Mouse (Mus musculus): ENCODE measurements around the gene Rpl7l1. TPM values are rescaled to one million over a fixed set of nuclear protein-coding genes. Genes with fewer than 3 reads are reported as not detected.
"Not testable (repeated sequence)": the region's sequence is repeated elsewhere in the genome, so short reads cannot be mapped to it uniquely, and the experiment has no call there.

Rpl7l1 gene
- total RNA-seq (2021) = 10 to 100 TPM; 59.8 to 61.8 TPM
- long read RNA-seq, experiment 1, transcript Rpl7l1-201 (7 exons, 2,606 nt) = major isoform, 25 of 58 reads
- long read RNA-seq, experiment 1, partial matches to known transcripts = 13 of 58 reads
- long read RNA-seq, experiment 1, other reads (novel, unspliced or antisense) = 20 of 58 reads
- long read RNA-seq, experiment 2, transcript Rpl7l1-201 (7 exons, 2,606 nt) = major isoform, 13 of 33 reads
- long read RNA-seq, experiment 2, partial matches to known transcripts = 8 of 33 reads
- long read RNA-seq, experiment 2, other reads (novel, unspliced or antisense) = 12 of 33 reads

DNA sequence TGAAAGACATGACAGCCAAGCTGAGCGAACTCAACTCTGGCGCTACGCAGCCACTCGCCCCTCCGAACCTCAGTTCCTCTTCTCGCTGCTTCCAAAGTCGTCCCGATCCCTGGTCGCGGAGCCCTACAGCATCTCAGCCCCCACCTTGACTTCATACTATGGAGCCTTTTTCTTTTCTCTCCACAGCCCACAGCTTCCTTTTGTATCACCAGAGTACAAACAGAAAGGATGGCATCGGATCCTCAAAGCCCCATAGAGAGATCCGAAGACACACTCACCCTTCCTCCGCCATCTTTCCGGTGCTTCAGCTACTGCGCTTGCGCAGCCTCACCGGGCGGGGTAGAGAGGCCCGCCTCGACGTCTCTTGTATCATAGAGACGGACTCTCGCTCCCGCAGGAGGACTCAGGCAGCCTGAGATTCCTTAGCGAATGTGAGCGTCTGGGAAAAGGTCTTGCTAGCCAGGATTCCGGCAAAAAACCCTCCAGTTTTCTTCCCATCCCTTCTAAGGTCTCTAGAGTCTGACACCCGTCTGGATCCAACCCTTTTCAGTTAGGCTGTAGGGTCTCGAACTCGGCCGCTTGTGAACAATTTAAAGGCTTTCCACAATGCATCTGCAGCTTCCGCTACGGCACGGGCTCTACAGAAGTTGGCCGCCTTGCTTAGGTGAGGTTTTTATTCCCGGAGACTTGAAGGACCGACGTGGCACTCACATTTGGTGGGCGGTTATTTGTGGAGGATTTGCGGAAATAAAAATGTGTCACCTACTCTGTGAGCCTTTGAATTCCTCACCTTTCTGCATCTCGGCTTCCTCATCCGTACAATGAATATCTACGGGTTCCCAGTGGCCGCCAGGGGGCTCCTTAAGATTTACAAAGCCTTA, at the start of gene Rpl7l1:
TSS of gene Rpl7l1 (minus strand) at position 332 of the 881 bp plus-strand sequence.
- peak; percentile 95 to 96 for DNase-seq

DNA sequence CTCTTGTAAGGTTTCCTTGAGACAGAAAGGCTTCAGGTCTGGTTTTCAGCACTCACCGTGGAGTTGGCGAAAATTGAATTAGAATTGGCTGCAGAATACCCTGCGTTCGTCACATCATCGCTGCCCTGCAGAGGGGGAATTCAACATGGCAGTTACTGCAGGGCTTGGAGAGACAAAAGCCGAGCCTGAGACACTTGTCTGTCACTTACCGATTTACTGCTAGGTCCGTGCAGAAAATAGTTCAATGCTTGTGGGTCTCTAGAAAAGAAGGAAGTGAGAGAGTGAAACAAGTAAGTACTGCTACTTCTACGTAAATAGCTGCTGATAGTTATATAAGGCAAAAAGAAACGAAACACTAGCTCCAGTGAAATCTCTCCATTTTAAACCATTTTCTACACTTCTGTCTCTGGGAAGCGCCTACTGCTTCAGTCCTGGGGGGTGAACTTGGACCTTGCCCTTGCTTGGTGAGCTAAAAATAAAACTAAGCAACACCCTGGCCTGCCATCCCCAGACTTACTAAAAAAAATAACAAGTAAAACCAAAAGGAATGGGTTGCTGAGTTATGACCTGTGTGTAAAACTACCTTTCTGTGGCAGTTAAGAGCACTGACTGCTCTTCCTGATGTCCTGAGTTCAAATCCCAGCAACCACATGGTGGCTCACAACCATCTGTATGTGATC, 47.5 kb upstream of the Rpl7l1 start:
- DNase-seq = no peak

DNA sequence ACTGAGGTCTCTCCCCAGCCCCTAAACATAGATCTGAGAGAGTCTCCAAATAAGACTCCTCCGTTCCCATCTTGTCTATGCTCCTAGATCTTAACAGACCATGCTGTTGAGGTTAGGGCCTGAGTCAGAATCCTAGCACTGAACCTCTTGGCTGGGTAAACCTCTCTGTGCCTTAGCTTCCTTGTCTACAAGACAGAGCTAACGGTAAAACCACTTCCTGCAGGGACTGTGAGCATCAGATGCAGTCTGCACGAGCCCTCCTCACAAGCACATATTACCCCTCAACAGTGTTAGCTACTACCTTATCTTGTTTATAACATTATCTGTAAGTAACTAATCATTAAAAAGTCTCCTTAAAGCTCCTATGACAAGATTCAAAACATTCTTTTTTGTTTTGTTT, 46.5 kb upstream of the Rpl7l1 start:
- DNase-seq = no peak

DNA sequence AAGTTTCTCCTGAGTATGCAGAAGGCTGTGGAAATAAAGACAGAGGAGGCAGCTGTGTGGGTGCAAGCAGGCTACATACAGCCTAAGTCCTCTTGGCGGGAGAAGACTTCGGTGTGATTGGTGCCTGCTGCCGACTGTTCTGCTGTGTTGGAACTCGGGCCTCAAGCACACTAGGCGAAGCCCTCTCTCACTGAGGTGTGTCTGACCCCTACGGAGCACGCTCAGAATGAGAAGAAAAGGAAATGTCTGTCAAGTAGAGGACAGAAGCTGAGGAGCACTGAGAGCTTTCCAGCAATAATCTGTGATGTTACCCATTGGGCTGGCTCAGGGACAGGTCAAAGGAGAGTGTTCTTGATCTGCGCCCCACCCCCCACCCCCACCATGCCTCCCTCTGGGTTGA, 40.6 kb upstream of the Rpl7l1 start:
- DNase-seq = no peak

DNA sequence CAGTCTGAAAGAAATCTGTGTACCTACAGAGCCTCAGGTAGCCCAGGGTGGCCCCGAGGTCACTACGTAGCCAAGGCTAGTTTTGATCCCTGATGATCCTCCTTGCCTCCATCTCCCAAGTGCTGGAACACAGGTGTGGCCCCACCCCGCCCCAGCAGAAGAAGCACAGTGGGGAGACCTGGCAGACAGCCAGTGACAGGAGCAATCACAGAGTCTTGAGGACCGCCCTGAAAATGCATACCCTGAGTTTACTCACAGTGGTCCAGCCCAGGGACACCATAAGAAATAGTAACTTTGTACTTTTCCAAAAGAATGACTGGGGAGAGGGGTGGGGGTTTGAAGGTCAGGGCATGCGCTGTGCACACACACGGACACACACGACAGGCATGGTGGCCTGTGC, 38.2 kb upstream of the Rpl7l1 start:
- no peak for DNase-seq

DNA sequence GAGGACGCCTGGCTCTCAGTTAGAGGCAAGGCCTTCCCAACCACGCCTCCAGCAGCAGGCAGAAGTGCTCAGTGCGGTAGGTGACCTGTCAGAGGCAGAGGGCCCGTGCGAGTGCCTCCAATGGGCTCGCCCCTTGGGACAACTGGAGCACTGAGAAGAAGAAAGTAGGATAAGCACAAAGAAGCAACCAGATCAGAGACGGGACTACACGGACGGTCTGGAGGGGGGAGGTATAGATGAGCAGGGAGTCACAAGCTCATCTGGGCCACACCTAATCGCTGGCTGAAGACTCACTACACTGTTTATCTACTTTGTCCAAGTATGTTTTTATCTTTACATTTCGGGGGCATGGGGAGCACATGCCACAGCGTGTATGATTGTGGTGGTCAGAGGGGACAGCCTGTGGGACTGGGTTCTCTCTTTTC, 35.3 kb upstream of the Rpl7l1 start:
- no peak for DNase-seq

DNA sequence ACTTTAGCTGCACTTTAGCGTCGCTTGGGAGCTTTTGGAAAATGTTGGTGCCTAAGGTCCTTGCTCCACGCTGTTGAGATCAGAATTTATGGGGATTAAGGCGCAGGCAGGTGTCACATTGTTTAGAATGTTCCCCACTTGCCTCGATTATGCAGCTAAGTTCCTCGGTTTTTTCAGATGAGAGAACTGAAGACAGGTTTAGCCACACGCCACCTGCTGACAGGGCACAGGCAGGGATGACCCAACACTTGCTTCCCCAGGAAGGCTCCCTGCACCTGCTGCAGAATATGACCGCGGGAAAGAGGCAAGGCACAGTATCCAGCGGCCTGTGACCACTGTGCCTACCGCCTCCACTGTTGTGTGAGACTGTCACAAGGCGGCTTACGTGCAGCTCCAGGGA, 33.8 kb upstream of the Rpl7l1 start:
- no peak for DNase-seq

DNA sequence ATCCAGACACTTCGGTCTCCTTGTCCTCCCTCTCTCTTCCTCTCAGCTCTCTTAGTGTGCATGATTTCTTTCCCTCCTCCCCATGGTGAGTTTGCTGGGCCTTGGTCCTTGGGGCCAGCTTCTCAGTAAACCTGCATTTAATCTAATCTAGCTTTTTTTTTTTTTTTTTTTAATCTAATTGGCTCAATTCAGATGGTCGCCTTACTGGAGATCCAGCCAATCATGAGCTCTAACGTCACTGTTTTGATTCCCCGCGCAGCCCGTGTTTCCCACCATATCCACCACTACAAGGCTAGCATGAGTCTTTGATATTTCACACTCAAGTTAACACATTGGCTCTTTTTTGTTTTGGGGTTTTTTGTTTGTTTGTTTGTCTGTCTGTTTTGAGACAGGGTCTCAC, 32.0 kb upstream of the Rpl7l1 start:
- DNase-seq = no peak

DNA sequence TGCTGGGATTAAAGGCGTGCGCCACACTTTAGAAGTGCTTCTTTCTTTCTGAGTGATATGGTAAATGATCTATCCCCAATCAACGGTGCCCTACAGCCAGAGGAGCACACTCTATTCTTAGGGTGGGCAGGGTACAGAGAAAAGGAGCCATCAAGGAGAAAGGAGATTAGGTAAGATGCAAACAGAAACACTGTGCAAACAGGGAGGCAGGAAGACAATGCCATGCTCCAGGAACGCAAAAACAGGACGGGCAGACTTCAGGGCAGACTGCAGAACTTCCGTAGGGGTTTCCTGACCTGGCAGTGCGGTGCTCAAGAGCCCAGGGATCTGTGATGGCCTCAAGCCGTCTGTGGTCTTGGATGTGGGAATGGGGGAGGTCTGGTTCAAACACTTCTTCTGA, 31.2 kb upstream of the Rpl7l1 start:
- DNase-seq = no peak

DNA sequence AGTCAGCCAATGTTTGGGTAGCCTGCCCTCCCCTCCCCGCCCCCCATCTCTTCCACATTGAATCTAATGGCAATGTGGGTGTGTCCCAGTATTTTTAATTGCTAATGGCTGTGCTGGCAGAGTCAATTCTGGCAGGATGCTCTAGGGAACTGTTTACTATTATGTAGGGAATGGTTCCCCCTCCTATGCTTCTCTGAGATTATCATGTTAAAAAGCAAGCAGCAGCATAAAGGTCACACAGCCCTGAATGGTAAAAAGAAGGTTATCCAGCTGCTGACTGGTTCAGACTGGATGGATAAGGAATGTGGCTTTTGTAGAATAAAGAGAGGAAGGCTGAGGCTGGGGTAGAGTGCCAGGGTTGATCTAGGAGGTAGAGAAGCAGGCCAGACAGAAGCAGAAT, 30.0 kb upstream of the Rpl7l1 start:
- DNase-seq = no peak

DNA sequence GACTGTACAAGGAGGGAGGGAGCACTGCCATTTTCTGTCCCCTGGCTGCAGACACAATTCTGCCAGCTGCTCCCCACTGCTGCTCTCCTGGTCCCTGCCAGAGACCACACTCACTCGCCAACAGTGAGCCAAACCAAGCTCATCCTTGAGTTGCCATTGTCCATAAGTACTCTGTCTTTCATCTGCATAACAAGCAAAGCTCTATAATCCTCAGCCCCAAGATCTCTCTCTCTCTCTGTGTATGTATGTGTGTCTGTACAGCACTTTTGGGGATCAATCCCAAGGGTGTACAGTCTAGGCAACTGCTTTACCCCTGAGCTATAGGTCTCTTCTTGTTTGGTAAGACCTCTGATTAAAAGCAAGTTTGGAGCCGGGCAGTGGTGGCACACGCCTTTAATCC, 28.2 kb upstream of the Rpl7l1 start:
- DNase-seq = no peak

DNA sequence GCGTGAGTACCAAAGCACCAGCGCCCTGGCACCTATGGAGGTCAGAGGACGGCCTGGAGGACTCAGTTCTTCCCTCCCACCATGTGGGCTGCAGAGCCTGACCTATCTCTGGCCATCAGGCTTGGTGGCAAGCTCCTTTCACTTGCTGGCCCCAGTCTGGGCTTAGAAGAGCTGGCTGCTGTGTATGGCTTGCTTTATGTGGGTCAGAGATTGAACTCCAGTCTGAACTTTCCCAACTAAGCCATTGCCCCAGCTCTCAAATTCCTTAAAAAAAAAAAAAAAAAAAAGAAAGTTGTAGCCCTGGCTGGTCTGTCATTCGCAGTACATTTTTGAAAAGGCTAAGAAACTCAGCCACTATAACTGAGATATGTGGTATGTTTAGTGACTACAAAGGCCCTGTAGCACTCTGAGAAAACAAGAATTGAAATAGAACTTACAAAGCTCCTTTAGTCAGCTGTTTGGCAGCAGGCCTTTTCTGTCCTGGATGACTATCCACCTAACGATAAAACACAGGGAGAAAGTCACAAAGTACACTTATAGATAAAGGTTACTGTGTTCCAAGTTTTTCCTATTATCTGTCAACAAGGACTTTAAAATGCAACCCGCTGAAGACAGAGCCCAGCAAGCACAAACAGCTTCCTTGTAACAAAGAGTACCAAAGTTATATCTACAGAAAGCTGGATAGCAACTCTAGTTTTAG, 26.8 kb upstream of the Rpl7l1 start:
- peak; percentile 58 to 64 for DNase-seq

DNA sequence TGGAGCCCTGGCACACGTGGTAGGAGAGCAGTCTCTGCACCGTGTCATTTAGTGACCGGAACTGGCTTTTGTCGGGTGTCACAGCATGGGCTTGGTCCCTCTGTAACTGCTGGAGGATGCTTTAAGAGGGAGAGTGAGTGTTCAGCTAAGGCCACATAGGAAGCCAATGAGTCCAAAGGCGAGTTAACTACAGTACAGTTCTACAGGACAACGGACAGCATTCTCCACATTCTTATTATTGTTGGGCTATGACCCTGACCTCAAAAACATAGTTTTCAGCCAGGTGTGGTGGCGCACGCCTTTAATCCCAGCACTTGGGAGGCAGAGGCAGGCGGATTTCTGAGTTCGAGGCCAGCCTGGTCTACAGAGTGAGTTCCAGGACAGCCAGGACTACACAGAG, 25.9 kb upstream of the Rpl7l1 start:
- DNase-seq = no peak

DNA sequence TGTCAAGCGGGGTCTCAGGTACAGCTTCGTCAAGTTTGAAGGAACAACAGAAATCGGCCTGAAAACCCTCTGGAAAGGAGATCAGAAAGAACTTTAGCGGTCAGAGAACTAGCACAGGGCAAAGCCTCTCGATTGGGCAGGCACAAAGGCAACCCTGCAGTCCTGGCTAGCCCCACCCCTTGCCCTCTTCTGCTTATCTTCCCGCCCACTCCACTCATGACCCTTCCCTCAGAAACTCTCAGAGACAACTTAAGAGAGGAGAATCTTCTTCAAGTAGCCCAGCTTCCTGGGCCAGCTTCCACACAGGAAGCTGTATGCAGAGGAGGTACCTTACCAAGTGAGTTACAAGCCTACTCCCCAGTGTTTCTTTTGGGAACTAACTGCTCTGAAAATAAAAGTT, 19.3 kb upstream of the Rpl7l1 start:
- no peak for DNase-seq

DNA sequence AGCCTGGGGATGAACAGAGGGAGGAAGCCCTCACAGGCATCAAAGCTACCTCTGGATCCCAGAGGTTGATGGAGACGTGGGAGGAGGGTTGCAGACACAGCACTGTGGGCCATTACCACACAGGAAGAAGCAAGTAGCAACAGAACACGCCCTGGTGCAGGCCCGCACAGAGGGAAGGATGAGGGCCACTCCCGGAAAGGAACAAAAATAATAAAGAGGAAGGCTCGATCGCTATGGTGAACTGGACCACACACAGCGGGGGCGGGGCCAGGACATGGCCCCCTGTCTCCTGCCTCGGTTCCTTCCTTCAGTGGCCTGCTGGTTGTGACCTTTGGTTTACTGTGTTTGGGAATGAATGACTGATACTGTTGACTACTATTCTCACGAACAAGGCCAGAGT, 17.2 kb upstream of the Rpl7l1 start:
- DNase-seq = no peak

DNA sequence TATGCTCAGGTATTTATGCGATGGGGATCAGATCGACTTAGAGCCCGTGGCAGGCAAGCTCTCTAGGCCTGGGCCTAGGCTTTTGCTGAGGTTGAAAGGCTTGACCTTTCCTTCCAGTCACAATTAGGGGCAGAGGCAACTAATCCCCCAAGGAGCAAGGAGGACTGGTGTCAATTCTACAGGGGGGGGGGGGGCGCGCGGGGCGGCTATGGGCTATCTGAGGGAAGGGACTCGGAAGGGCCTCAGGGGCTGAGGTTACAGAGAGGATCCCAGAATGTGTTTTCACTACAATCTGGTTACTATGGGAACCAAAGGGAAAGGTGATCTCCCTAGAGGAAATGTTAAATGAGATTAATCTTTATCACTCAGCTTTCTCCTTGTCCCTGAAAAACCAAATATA, 14.9 kb upstream of the Rpl7l1 start:
- DNase-seq = no peak

DNA sequence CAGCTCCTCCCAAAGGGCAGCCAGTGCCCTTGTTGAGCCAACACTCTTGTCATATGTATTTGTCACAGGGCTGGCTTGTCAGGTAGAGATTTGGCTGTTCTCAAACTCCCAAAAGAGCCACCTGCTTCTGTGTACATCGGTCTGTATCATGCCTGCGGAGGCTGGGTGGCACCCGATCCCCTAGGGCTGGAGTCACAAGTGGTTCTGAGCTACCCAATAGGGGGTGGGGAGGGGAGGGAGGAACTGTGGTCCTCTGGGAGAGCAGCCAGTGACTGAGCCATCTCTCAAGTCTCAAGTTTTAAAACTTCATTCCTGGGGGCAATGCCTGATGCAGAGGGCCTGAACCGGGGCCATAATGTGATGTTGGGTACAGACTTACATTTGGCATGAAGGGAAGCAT, 14.3 kb upstream of the Rpl7l1 start:
- DNase-seq = no peak

DNA sequence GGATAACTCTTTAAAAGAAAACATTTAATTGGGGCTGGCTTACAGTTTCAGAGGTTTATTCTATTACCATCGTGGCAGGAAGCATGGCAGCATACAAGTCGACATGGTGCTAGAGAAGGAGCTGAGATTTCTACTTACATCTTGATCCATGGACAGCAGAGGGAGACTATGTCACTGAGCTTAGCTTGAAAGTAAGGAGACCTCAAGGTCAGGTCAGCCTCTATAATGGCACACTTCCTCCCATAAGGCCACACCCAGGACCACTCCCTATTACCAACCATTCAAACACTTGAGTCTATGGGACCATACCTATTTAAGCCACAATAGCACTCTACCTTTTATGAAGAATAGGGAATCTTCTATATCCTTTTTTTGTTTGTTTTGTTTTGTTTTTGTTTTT, 10.5 kb upstream of the Rpl7l1 start:
- no peak for DNase-seq

DNA sequence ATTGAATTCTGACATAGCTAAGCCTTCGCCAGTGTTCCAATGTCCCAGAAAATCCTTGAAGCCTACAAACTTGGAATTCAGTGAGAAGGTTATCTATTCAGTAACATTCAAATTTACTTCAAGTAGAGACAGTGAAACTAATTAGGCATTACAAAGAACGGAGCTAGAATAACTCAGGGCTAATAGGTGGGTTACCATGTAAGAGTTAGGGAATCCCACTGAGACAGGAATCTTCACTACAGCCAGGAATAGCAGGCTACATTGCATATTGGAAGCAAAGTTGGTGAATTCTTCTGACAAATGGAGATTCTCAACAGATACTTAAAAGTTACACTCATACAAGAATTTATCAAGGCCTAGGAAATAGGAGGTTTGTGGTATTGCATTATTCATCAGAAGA, 5.5 kb upstream of the Rpl7l1 start:
- DNase-seq = not testable (repeated sequence)

DNA sequence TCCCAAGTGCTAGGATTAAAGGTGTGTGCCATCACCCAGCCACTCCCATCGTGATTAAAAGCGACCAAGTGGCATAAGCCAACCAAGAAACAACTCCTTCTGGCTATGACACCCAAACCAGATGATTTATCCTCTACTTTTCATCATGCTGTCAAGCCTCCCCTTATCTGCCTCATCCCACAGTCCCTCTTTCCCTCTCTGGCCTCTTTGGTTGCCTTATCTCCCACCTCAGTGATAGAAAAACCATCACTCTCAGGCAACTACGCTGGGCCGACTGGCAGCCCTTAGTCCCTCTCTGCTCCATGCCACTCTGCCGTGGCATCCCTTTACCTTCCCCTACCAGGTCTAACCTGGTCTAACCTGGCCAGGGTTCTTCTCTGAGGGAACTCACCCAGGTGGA, 4.5 kb upstream of the Rpl7l1 start:
- DNase-seq = no peak

DNA sequence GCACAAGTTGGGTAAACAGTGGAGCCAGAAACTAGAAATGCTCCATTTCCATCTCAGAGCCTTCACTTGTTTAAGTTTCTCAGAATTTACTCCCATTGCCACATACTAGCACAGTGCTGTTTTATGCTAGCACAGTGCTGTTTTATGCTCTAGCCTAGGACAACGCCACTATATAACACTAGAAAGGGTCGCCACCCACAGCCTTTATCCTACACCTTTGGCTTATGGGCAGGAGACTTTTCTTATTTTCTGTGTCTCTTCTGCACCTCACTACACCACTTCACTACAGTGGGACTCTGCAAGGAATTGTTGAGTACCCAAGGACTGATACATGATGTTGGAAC, 722 bp upstream of the Rpl7l1 start:
- DNase-seq = no peak

DNA sequence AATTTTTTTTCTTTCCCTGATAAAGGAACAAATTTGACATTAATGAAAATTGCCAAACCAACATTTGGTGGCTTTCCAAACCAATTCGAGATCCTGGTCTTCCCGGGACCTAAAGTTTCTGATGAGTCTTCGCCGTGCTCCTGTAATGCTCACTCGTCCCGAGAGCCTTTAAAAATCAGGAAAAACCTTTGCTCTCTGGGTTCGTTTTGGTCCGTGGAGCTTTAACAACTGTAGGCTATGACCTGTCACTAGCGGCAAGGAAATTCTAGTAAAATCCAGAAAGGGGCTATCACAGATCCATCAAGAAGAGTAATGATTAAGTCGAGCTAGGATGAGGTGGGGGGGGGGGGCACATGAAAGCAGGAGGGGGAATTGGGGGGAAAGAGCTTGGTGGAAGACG, 596 bp downstream of the Rpl7l1 start:
- no peak for DNase-seq

DNA sequence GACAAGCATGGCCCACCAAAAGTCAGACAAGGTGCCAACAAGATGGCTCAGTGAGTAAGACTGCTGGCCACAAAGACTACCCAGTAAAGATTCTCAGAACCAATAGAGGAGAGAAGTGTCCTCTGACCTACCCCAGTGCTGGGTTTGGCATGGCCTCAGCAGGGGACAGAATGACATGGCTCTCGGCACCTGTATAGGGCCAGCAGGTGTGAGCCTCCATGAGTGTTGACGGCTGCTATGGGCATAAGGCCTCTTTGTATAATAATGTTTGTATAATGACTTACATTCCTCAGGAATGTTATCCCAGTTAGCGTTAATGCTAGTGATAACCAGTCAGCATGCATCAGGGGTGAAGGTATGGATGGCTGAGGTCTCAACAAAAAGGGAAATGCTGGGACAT, 6.4 kb downstream of the Rpl7l1 start:
- no peak for DNase-seq
